Mouse (Mus musculus): ENCODE measurements at regions not wholly inside any gene's neighbourhood (a gene's known extent, or its start where the extent isn't known, plus 50 kb on each side); places are given as distances from the start of the nearest gene placed in this dataset.

DNA sequence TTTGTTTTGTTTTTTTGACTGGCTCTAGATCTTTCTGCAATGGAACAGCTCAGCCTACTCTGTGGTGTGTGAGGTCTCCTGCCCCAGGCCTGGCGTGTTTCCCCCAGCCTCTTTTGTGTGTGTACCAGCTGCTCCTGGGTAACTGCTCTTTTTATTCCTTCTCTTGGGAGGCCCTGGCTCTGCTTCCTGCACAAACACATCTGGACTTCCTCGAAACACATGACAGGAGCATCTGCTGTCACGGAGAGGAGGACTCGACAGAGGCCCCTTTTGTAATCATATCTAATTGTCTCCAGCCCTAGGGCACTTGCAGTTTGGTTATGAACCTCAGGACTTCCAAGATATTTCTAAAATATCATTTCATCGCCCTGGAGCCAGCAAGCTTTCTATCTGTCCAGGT lies 79.5 kb upstream of the Sdk2 start:
- intact Hi-C loops (cut with DNase I; ENCODE audit: low total_unique reads), result no loop called here
- no peak for DNase-seq

DNA sequence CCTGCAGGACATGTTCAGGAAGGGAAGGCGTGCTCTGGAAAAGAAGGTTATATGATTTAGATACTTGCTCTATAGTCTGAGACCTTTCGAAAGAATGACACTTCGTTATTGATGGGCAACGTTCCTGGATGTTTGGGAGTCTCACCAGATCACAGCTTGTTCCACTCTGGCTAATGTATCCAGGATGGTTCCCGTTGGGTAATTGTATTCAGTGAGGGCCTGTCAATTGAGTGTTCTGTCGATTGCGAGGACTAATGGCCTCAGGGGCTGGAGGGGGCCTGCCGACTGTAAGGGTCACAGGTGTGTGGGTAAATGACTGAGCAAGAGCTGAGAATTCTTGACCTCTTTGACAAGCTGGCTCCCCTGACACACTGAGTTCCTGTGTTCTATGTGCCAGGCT lies 62.4 kb upstream of the Sdk2 start:
- intact Hi-C loops (cut with DNase I; ENCODE audit: low total_unique reads), result no loop called here
- DNase-seq, result no peak

DNA sequence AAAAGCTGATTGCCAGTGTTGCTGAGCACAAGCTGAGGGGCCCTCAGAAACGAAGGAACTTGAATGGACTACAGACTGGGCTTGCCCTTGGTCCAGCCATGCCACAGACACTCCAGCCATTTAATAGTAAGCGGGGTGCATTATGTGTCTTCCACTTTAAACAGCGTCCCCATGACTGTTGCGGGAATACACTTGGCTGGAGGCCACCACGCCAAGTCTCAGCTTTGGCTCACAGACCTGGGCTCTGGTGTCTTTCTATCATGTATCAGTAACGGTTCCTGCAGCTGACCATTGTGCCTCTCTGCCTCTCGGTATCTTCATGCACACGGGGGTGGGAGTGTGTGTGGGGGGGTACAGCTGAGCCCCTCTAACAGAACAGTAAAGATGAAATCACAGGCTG lies 62.0 kb upstream of the Sdk2 start:
- DNase-seq, result no peak
- intact Hi-C loops (cut with DNase I; ENCODE audit: low total_unique reads), result no loop called here

DNA sequence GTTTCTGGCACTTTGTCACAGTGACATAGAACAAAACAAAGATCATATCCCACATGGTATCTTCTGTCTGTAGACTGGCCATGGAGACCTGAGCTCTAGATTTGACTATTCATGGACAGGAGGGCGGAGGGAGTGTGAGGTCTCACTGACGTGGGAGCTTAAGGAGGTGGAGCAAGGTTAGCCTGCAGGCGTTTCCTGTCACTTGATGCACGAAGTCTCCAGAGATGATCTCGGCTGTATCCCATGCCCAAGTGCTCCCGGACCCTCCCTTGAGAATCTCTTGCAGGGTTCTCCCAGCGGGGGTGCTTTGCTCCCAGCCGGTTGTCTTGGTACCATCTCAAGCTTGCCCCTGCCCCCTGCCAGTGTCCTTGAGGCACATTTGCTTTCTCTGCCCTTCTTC lies 60.6 kb upstream of the Sdk2 start:
- DNase-seq, result no peak
- intact Hi-C loops (cut with DNase I; ENCODE audit: low total_unique reads), result no loop called here

DNA sequence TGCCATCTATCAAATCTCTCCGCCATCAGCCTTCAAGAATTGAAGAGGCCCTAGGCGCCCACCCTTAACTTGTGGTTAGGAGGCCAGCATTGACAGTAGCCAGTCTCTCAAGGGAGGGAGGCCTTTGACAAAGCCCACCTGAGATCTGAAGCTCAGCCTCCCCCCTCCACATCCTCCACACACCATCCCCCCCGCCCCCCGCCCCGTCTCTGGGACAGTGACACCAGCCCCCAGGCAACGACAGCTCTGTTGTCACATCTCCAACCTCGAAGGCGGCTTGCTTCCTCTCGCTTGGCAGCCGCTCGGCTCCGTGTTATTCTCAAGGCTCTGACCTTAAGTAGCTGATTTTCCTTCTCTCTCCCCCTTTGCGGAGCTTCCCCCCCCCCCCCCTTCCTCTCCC lies 55.3 kb upstream of the Sdk2 start:
- no peak for DNase-seq
- intact Hi-C loops (cut with DNase I; ENCODE audit: low total_unique reads), result no loop called here

DNA sequence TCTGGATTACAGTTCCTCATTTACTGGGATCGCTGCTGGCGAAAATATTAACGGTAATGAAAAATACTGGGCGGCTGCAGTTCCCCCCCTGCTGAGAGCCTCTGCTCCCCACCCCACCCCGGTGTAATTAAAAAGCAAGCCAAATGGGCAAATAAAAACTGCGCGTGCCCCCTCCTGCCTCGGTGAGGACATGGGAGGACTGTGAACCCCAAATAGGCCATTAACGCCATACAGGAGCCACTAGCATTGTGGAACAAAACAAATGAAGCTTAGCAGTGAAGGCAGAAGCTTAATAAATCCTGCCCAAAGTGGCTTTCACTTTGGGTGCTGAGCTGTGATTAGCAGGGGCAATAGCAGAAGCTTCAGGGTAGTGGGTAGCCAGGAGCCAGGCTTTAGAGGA lies 52.3 kb upstream of the Sdk2 start:
- intact Hi-C loops (cut with DNase I; ENCODE audit: low total_unique reads), result no loop called here
- no peak for DNase-seq

Measured in gastrocnemius, postnatal 14 days (tissue).